Mouse (Mus musculus) heart, embryonic 14.5 days (tissue): ENCODE results near the gene Lsm10. TPM values are rescaled to one million over a fixed set of nuclear protein-coding genes. Genes with fewer than 3 reads are reported as not detected.

Source experiments
- ATAC-seq: fragments of 200-750 bp; cut with Nextera tagmentation; 2 replicates; pipeline ENCODE4 v1.8.0; 2017; ENCODE audit warnings: low read depth, moderate TSS enrichment; ENCODE audit not compliant: insufficient number of reproducible peaks, insufficient read depth, low FRiP score
- H3K27ac ChIP-seq, 2 experiments: fragments of 200-500 bp in 1 of 2; fragments of 300-500 bp in 1 of 2; sonication (generic) in 1 of 2; replicated peaks in 1 of 2; 2 replicates each; pipeline ENCODE4 v1.5.1; 2012 to 2014; ENCODE audit warnings: low read depth in 2 of 2, low read length in 2 of 2, control low read depth in 1 of 2, mild to moderate bottlenecking in 1 of 2, mixed read lengths in 1 of 2; ENCODE audit not compliant: control insufficient read depth in 1 of 2, insufficient read depth in 1 of 2
- H3K27me3 ChIP-seq: fragments of 300-500 bp; sonication (generic); 2 replicates; pipeline ENCODE4 v1.6.1; 2014; ENCODE audit warnings: mild to moderate bottlenecking, low read length, control low read depth; ENCODE audit not compliant: control insufficient read depth, insufficient read depth
- H3K36me3 ChIP-seq: fragments of 300-500 bp; sonication (generic); 2 replicates; pipeline ENCODE4 v1.6.1; 2014; ENCODE audit warnings: mild to moderate bottlenecking, control low read depth, low read length, mixed read lengths; ENCODE audit not compliant: control insufficient read depth, insufficient read depth
- H3K4me1 ChIP-seq, 2 experiments: fragments of 200-500 bp in 1 of 2; fragments of 300-500 bp in 1 of 2; sonication (generic) in 1 of 2; 2 replicates each; pipeline ENCODE4 v1.6.1; 2012 to 2014; ENCODE audit warnings: low read length in 2 of 2, control low read depth in 1 of 2, mixed read lengths in 1 of 2; ENCODE audit not compliant: control insufficient read depth in 2 of 2, insufficient read depth in 2 of 2
- H3K4me2 ChIP-seq: fragments of 300-500 bp; sonication (generic); 2 replicates; pipeline ENCODE4 v1.6.1; 2014; ENCODE audit warnings: mild to moderate bottlenecking, low read length
- H3K4me3 ChIP-seq, 2 experiments: fragments of 200-500 bp in 1 of 2; fragments of 300-500 bp in 1 of 2; sonication (generic) in 1 of 2; 2 replicates each; pipeline ENCODE4 v1.5.1; 2012 to 2014; ENCODE audit warnings: low read length in 2 of 2, mild to moderate bottlenecking in 2 of 2, control low read depth in 1 of 2, low read depth in 1 of 2, moderate library complexity in 1 of 2; ENCODE audit not compliant: control insufficient read depth in 1 of 2, insufficient read depth in 1 of 2
- H3K9ac ChIP-seq: fragments of 300-500 bp; sonication (generic); 2 replicates; pipeline ENCODE4 v1.6.1; 2014; ENCODE audit warnings: mild to moderate bottlenecking, low read length
- H3K9me3 ChIP-seq: fragments of 300-500 bp; sonication (generic); 2 replicates; pipeline ENCODE4 v1.6.1; 2016; ENCODE audit warnings: low read length, control low read depth; ENCODE audit not compliant: control insufficient read depth
- WGBS: fragments of 180-500 bp; shearing (Covaris S2); extraction: QIAGEN DNeasy Blood & Tissue Kit; methylation state at CpG from one replicate; pipeline ENCODE4 v1.1.7; 2014; 5-methylcytosine and 5-hydroxymethylcytosine counted together
- polyA plus RNA-seq: library from polyadenylated mRNA; unstranded; fragments of >200 nt; fragmentation: Nextera tagmentation; extraction: Ambion mirVana; gene quantifications from 2 replicates; pipeline ENCODE4 v1.2.1, GENCODE M21; 2014

Gene Lsm10
- polyA plus RNA-seq, 1 experiment from 2014 or later, result 49.1 TPM

DNA sequence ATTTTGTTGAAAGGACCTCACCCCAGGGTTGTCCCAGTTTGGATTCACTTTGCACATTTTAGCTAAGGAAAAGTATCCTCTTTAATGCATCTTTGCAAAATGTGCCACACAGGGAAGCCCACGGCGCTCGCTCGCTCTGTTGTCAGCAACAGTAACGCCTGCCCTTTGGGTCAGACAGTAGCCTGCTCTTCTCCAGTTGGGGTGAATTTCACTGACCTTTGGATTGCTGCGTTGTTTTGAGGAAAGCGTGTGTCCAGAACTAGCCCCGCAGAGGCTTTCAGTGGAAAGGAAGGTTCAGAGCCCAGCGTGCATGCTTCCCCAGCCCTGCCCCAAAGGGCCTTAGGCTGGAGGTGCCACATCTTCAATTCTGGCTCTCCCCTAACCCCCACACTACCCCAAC, 19.0 kb downstream of the Lsm10 start:
- no peak overlapping the region for H3K4me2 ChIP-seq
- peaks cover 12 to 28% of the 10 kb centered on the region in 2 experiments for H3K4me1 ChIP-seq
- no peak for ATAC-seq
- no peak overlapping the region for H3K27ac ChIP-seq
- no peak overlapping the region for H3K9ac ChIP-seq
- no peaks in the 10 kb centered on the region for H3K9me3 ChIP-seq
- 92% methylated on average over 9 of the region's 9 CpGs for WGBS
- H3K36me3 ChIP-seq, result peaks cover 16% of the 10 kb centered on the region; the same call in 1 of the 2 replicates
- no peaks in the 10 kb centered on the region for H3K27me3 ChIP-seq
- no peak overlapping the region for H3K4me3 ChIP-seq

DNA sequence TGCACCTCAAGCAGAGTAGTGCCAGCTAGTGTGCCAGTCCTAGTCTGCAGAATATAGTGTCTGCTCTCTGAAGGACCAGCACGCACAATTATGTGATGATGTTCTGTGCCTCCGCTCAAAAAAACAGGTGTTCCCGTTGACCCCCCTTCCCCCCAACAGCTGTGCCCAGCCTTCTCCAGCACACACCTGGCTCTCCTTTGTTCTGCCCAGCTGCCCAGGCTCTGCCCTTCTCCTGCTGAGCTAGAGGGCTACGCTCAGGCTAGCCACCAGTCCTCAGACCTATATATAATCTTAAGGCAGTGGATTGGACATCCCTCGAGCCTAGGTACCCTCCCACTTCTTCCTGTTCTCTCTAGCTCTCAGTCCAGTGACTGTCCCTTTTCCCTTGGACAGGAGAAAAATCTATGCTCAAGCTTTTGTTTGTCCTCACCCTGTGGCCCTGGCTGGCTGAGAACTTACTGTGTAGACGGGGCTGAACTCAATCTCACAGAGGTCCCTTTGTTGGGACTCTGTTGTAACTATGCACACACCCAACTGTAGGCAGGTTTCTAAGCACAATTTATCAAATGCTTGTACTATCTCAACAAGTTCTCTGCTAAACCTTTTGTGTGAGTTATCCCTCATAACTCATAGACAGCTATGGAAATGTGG, 19.6 kb downstream of the Lsm10 start:
- H3K27ac ChIP-seq, result no peak overlapping the region
- H3K36me3 ChIP-seq, result peaks cover 16% of the 10 kb centered on the region; the same call in 1 of the 2 replicates
- no peak overlapping the region for H3K9ac ChIP-seq
- H3K4me3 ChIP-seq, result no peak overlapping the region
- no peaks in the 10 kb centered on the region for H3K9me3 ChIP-seq
- no peaks in the 10 kb centered on the region for H3K27me3 ChIP-seq
- ATAC-seq, result 0 out of 2 replicates have a peak, but pooled peaks have one; percentile 8
- H3K4me1 ChIP-seq, result peaks cover 6 to 22% of the 10 kb centered on the region in 2 experiments
- 64% methylated on average over 6 of the region's 6 CpGs for WGBS
- H3K4me2 ChIP-seq, result no peak overlapping the region

DNA sequence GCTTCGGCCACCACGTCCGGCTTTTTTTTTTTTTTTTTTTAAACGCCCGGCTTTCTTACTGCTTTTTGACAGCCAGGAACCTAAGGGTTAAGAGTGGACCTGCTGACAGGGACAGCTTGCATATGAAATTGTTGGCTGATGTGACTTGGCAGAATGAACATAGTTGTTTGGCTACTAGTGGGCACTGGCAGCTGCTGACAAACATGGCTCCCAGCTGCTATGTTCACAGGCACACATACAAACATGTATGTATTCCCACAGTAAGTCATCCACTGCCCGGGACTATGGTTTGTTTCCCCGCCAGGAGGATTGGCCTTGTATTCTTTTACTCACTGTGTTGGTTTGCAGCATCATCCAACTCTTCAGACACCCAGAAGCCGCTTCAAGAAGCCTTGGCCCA, 20.7 kb downstream of the Lsm10 start:
- peaks cover 20% of the 10 kb centered on the region; the same call in 1 of the 2 replicates for H3K36me3 ChIP-seq
- H3K4me2 ChIP-seq, result no peak overlapping the region
- no peak overlapping the region for H3K9ac ChIP-seq
- H3K27ac ChIP-seq, result no peak overlapping the region
- no peak for ATAC-seq
- WGBS, result 84% methylated on average over 8 of the region's 8 CpGs
- H3K9me3 ChIP-seq, result peaks cover 7% of the 10 kb centered on the region; the same call in 1 of the 2 replicates
- H3K4me1 ChIP-seq, result peaks cover 0 to 11% of the 10 kb centered on the region in 2 experiments; a peak in 3 of 4 replicates
- no peak overlapping the region for H3K4me3 ChIP-seq
- H3K27me3 ChIP-seq, result no peaks in the 10 kb centered on the region

DNA sequence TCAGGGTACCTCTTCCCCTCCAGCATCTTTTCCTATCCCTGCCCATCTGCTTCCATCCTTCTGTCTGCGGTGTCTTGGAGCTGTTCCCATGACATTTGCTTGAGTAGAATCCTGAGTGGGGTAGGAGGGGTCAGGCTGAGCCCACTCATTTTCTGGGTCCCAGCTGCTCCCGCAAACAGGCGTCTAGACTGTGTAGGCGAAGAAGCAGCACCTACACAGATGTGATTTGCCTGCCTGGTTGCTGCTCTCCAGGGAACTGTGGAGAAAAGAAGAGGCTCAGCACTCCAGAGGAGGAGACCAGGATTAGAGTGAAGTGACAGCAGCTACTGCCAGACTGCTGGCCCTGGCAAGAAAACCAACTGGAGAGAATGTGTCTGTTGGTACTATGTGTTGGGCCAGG, 22.2 kb downstream of the Lsm10 start:
- Histone ChIP-seq H3K4me2 (no peak overlapping the region), H3K36me3 (peaks cover 20% of the 10 kb centered on the region), H3K4me3 (no peak overlapping the region), H3K4me1 (peaks cover 4 to 15% of the 10 kb centered on the region in 2 experiments; a peak in 3 of 4 replicates), H3K9me3 (peaks cover 7% of the 10 kb centered on the region; the same call in 1 of the 2 replicates), H3K27me3 (no peaks in the 10 kb centered on the region), H3K9ac (no peak overlapping the region), H3K27ac (no peak overlapping the region)
- 87% methylated on average over 4 of the region's 4 CpGs for WGBS
- no peak for ATAC-seq

DNA sequence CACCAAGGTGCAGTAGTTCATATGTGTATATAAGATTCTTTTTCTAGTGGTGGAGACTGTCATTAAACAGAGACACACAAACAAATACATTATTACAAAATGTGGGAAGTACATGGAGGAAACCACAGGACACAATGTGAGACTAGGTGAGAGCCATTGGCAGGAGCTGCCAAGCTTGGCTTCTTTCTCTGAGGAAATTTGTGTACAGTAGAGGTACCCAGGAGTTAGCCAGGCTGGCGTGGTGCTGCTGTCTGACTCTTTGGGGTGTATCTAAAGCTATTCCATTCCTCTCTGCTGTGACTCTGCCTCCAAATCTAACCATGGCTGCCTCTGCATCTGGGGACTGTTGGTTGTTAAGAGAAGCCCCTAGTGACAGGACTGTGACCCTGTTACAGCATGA, 22.6 kb downstream of the Lsm10 start:
- no peak for ATAC-seq
- no peak overlapping the region for H3K4me2 ChIP-seq
- 88% methylated on average over 1 of the region's 1 CpGs for WGBS

DNA sequence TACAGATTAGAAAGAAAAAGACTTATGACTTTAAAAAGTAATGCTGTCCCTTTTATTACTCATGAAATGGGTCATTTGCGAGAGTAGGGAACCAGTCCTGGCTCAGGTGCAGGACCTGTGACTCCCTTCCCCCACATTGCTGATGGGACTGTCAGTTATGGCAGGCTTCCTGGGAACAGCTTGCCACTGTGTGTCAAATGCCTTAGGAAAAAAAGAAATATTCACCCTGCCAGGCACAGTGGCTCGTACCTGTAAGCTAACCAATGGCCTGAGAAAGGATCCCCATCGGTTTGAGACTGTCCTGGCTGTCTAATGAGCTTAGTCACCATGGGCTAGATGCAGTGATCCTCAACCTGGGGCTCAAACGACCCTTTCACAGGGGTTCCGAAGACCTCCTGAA, 23.6 kb downstream of the Lsm10 start:
- no peak overlapping the region for H3K4me3 ChIP-seq
- H3K4me2 ChIP-seq, result no peak overlapping the region
- no peak for ATAC-seq
- WGBS, result 88% methylated on average over 5 of the region's 5 CpGs
- H3K27ac ChIP-seq, result no peak overlapping the region
- no peaks in the 10 kb centered on the region for H3K27me3 ChIP-seq
- peaks cover 4 to 12% of the 10 kb centered on the region in 2 experiments; a peak in 3 of 4 replicates for H3K4me1 ChIP-seq
- H3K9me3 ChIP-seq, result peaks cover 7% of the 10 kb centered on the region; the same call in 1 of the 2 replicates
- peaks cover 34% of the 10 kb centered on the region for H3K36me3 ChIP-seq
- no peak overlapping the region for H3K9ac ChIP-seq

More for the DNA sequence above, 22.6 kb downstream of the Lsm10 start:
- Histone ChIP-seq H3K9ac (no peak overlapping the region), H3K9me3 (peaks cover 7% of the 10 kb centered on the region; the same call in 1 of the 2 replicates), H3K27ac (no peak overlapping the region), H3K36me3 (peaks cover 24% of the 10 kb centered on the region), H3K4me1 (peaks cover 4 to 12% of the 10 kb centered on the region in 2 experiments; a peak in 3 of 4 replicates), H3K27me3 (no peaks in the 10 kb centered on the region), H3K4me3 (no peak overlapping the region)

DNA sequence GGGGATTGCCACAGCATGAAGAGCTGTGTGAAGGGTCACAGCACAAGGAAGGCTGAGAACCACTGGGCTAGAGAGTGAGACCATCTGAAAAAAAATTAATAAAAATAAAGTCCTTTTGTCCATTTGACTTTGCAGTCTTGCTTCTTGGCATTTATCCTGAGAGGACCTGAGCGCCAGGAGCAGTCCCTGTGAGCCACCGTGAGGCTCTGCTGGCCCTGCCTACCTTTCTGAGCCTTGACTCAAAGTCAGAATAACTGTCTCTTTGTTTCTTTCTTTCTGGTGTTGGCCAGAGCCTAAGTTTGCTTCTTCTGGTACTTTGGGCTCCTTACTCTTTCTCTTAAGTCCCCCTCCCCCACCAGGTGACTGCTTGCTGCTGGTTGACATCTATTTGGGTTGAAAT, 24.1 kb downstream of the Lsm10 start:
- H3K4me2 ChIP-seq, result no peak overlapping the region
- WGBS, result 91% methylated on average over 2 of the region's 2 CpGs
- no peak overlapping the region for H3K4me3 ChIP-seq
- no peak overlapping the region for H3K9ac ChIP-seq
- no peak overlapping the region for H3K27ac ChIP-seq
- peaks cover 39% of the 10 kb centered on the region for H3K36me3 ChIP-seq
- H3K27me3 ChIP-seq, result no peaks in the 10 kb centered on the region
- peaks cover 7% of the 10 kb centered on the region; the same call in 1 of the 2 replicates for H3K9me3 ChIP-seq
- ATAC-seq, result no peak
- H3K4me1 ChIP-seq, result peaks cover 4 to 12% of the 10 kb centered on the region in 2 experiments; a peak in 3 of 4 replicates
